Mouse (Mus musculus) urinary bladder, postnatal 4 days (tissue): ENCODE measurements around the gene Jak2.

Experiments used
- DNase-seq, 2 experiments: peaks; one replicate each; pipeline ENCODE4 v3.0.0; 2021 to 2022; ENCODE audit warnings: low spot score in 2 of 2

Gene Jak2

DNA sequence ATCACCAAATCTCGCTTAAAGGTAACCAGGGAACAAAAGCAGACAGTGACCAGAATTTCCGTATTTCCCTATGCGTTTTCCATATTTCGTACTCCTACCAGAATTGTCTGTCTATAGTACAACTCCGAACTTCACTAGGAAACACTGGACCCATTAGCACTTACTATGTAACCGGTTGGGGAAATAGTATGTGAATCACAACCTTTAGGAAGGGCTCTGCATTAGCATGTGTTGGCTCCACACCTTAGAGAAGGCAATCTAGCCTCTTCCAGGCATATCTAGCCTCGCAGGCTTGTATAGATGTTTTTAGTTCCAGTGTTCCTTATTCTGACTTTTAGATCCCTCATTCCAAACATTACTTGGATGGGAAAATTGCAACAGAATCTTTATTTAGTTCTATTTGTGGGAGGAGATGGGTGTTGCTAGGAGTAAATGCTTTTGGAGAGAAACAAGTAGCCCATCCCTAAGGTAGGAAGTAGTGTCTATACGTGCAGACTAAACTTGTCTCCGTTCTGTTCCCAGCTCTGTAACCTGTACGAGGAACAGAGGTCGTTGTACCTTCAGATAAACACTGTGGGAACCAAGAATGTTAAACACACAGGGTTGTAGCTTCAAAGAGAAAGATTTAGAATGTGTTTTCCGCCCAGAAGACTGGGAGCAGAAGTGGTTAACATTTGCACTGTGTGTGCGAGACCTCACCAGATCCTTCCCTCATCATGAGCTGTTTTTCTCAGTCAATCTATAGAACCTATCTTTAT, 110.7 kb downstream of the Jak2 start:
- no peak for DNase-seq
